Mouse (Mus musculus) B cell, adult 2 months (primary cell): ENCODE data around the gene Prkn.

Experiments used
- DNase-seq, 2 experiments: peaks; one replicate each; pipeline ENCODE4 v3.0.0; 2022

Gene Prkn

GRCm38 (mm10) chr17:12051031-12051430 lies 1210.8 kb downstream of the Prkn start:
- DNase-seq: no peak

- no peak for DNase-seq
Measured at GRCm38 (mm10) chr17:12052651-12053050, 1212.5 kb downstream of the Prkn start.

GRCm38 (mm10) chr17:12059041-12059440 lies 1218.9 kb downstream of the Prkn start:
- DNase-seq: no peak

GRCm38 (mm10) chr17:12061381-12061780 lies 1221.2 kb downstream of the Prkn start:
- no peak for DNase-seq

- no peak for DNase-seq
Measured at GRCm38 (mm10) chr17:12062861-12063260, 1222.7 kb downstream of the Prkn start.

GRCm38 (mm10) chr17:12063533-12063932 lies 1223.3 kb downstream of the Prkn start:
- no peak for DNase-seq

- DNase-seq: no peak
Measured at GRCm38 (mm10) chr17:12066054-12066453, 1225.9 kb downstream of the Prkn start.

GRCm38 (mm10) chr17:12076816-12077215 lies 1236.6 kb downstream of the Prkn start:
- no peak for DNase-seq

- DNase-seq: no peak
Measured at GRCm38 (mm10) chr17:12080656-12081495, 1240.7 kb downstream of the Prkn start.

GRCm38 (mm10) chr17:12082201-12082600 lies 1242.0 kb downstream of the Prkn start:
- no peak for DNase-seq

- no peak for DNase-seq
Measured at GRCm38 (mm10) chr17:12090261-12090927, 1250.2 kb downstream of the Prkn start.

GRCm38 (mm10) chr17:12092901-12093564 lies 1252.8 kb downstream of the Prkn start:
- no peak for DNase-seq

GRCm38 (mm10) chr17:12094016-12094415 lies 1253.8 kb downstream of the Prkn start:
- no peak for DNase-seq

- no peak for DNase-seq
Measured at GRCm38 (mm10) chr17:12094827-12095590, 1254.8 kb downstream of the Prkn start.

- peak; percentile 35 to 43 for DNase-seq
Measured at GRCm38 (mm10) chr17:12099415-12099814, 1259.2 kb downstream of the Prkn start.

GRCm38 (mm10) chr17:12102326-12102725 lies 1262.1 kb downstream of the Prkn start:
- DNase-seq: no peak

GRCm38 (mm10) chr17:12103781-12104180 lies 1263.6 kb downstream of the Prkn start:
- DNase-seq: peak; percentile 43 to 46

- no peak for DNase-seq
Measured at GRCm38 (mm10) chr17:12104245-12104644, 1264.1 kb downstream of the Prkn start.

GRCm38 (mm10) chr17:12104690-12105089 lies 1264.5 kb downstream of the Prkn start:
- DNase-seq: no peak

GRCm38 (mm10) chr17:12106255-12106654 lies 1266.1 kb downstream of the Prkn start:
- DNase-seq: no peak
